Mouse (Mus musculus) spleen, adult 2 months (tissue): ENCODE results near the gene Nprl2. TPM values are rescaled to one million over a fixed set of nuclear protein-coding genes. Genes with fewer than 3 reads are reported as not detected.
A peak's percentile ranks its signal among the peaks of the same experiment; 100 is the strongest.

ENCODE experiments used
- DNase-seq, 2 experiments: peaks; one replicate each; pipeline versions ENCODE4 v3.0.0 to v3.0.0-alpha.2; 2012 to 2021; ENCODE audit warnings: low spot score in 2 of 2, low read depth in 1 of 2
- H3K27ac ChIP-seq: fragments of 200-500 bp; 2 replicates; pipeline ENCODE4 v1.5.1; 2012; ENCODE audit warnings: low read length, inconsistent platforms; ENCODE audit not compliant: insufficient read depth
- H3K27me3 ChIP-seq: fragments of 200-500 bp; 2 replicates; pipeline ENCODE4 v1.6.1; 2012; ENCODE audit warnings: mild to moderate bottlenecking, moderate library complexity, low read length, inconsistent platforms; ENCODE audit not compliant: control insufficient read depth, insufficient read depth
- H3K36me3 ChIP-seq: fragments of 200-500 bp; 2 replicates; pipeline ENCODE4 v1.6.1; 2012; ENCODE audit warnings: mild to moderate bottlenecking, low read length, inconsistent platforms; ENCODE audit not compliant: control insufficient read depth, insufficient read depth
- H3K4me1 ChIP-seq: fragments of 200-500 bp; 2 replicates; pipeline ENCODE4 v1.6.1; 2011; ENCODE audit warnings: inconsistent platforms; ENCODE audit not compliant: control insufficient read depth, insufficient read depth, insufficient read length
- H3K4me3 ChIP-seq: fragments of 200-500 bp; 2 replicates; pipeline ENCODE4 v1.5.1; 2011; ENCODE audit warnings: mild to moderate bottlenecking, inconsistent platforms; ENCODE audit not compliant: insufficient read depth, insufficient read length; ENCODE audit errors: extremely low read depth
- CTCF ChIP-seq: fragments of 200-500 bp; IDR thresholded peaks from 2 replicates; pipeline ENCODE4 v1.5.1; 2011; ENCODE audit warnings: mild to moderate bottlenecking, inconsistent platforms; ENCODE audit not compliant: insufficient read depth, insufficient read length, insufficient replicate concordance; ENCODE audit errors: extremely low read depth
- POLR2A ChIP-seq: fragments of 200-500 bp; IDR thresholded peaks from 2 replicates; pipeline ENCODE4 v1.6.1; 2011; ENCODE audit warnings: low read depth, low read length, inconsistent platforms
- WGBS: fragments of 180-500 bp; shearing (Covaris S2); methylation state at CpG from one replicate; pipeline ENCODE4 v1.1.7; 2018; 5-methylcytosine and 5-hydroxymethylcytosine counted together
- polyA plus RNA-seq: library from polyadenylated mRNA; depleted of rRNA; stranded (reverse); fragments of >200 nt; gene quantifications from 2 replicates; pipeline ENCODE4 v1.2.3, GENCODE M21; 2012; rRNA removed

The Nprl2 gene
- 24.4 and 26.3 TPM in 2 replicates for polyA plus RNA-seq

DNA sequence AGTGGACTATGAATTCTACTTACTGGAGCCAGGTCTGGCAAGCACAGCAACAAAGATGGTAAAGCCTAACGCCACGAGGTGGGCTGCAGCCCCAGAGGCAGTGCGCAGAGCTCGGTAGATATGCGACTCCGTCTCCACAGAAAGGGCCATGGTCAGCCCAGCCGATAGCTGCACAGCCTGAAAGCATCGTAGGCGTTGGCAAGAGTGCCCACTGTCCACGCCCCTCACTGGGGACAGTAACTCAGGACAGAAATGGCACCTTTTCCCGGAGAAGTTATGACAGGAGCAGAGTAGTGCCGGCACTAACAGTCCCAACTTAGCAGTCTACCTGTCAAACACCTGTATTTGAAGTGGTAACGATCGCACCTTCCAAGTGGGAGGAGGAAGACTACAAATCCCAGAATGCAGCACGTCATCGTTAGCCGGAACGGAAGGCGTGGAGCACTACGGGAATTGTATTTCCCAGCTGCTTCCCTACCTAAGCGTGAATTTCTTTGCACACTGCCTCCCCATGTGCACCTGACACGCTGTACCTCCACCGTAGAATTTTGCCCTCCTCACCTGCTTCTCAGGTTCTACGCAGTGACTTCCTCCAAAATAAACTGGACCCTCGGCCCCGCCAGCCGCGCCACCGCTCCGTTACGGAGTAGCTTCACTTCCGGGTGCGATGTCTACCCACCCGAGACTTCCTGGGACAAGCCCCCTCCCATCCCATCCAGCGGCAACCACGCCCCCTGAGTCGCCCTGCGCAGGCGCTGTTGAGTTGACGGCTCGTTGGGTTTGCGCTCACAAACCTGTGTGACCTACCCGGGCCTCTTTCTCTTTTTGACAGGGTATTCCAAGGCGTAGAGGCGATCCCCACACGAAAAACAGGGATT lies at the start of gene Nprl2, which contains the start of gene Cyb561d2:
Gene Nprl2 (plus strand): TSS at position 753 of the 878 bp plus-strand sequence.
Gene Cyb561d2 (minus strand): TSS at position 720 of the 878 bp plus-strand sequence.
- Histone ChIP-seq H3K4me3 (peak within 1 kb of the TSS; percentile 80), H3K27me3 (no peaks in the 10 kb centered on the region), H3K4me1 (peaks cover 9% of the 10 kb centered on the region; the same call in 1 of the 2 replicates), H3K36me3 (peaks cover 18% of the 10 kb centered on the region), H3K27ac (peak within 1 kb of the TSS; percentile 81)
- DNase-seq: peak; percentile 83 to 93
- peak; percentile 23; the same call in 1 of the 2 replicates for TF ChIP-seq POLR2A
- no peak for TF ChIP-seq CTCF
- under 1% methylated on average over 46 of the region's 46 CpGs for WGBS

DNA sequence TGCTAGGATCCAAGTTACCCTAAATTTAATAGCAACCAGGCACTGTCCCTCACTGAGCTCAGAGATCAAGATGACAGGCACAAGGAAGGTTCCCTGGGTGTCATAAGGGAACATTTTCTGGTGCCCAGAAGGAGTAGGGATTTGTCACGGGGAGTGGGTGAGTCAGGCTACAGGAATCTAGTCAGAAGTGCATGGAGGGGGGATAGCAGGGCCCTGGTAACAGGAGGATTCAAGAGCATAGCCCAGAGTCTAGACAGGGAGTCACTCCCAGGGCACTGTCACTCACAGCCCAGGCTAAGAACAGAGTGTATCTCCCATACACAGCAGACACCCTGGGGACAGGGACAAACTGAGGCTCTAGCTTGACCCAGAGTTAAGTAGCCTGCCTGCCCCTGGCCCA lies 48.5 kb upstream of the Nprl2 start:
- Histone ChIP-seq H3K27me3 (no peaks in the 10 kb centered on the region), H3K27ac (no peak overlapping the region), H3K36me3 (no peaks in the 10 kb centered on the region), H3K4me3 (no peak overlapping the region), H3K4me1 (no peaks in the 10 kb centered on the region)
- DNase-seq: no peak
- WGBS: 58% methylated on average over 1 of the region's 1 CpGs
- TF ChIP-seq POLR2A: no peak
- no peak for TF ChIP-seq CTCF

DNA sequence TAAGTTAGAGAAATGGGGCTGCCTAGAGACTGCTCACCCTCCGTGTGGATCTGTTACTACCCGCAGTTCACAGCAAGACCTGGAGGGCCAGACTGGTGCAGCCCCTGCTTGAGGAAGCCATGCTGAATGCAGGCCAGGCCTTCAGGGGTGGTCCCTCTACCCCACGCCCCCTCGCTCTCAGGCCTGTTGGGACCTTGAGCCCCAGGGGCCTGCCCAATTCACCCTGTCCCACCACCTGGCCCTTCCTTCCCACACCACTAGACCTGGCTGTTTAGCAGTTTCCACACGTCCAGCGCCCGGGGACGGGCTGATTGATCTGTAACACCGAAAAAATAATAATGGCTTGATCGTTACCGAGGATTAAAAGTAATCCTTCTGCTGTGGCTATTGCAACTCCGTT lies 47.8 kb upstream of the Nprl2 start:
- Histone ChIP-seq H3K27me3 (no peaks in the 10 kb centered on the region), H3K36me3 (no peaks in the 10 kb centered on the region), H3K27ac (no peak overlapping the region), H3K4me1 (no peaks in the 10 kb centered on the region), H3K4me3 (no peak overlapping the region)
- TF ChIP-seq CTCF (no peak), POLR2A (no peak)
- no peak for DNase-seq
- WGBS: 92% methylated on average over 12 of the region's 12 CpGs

DNA sequence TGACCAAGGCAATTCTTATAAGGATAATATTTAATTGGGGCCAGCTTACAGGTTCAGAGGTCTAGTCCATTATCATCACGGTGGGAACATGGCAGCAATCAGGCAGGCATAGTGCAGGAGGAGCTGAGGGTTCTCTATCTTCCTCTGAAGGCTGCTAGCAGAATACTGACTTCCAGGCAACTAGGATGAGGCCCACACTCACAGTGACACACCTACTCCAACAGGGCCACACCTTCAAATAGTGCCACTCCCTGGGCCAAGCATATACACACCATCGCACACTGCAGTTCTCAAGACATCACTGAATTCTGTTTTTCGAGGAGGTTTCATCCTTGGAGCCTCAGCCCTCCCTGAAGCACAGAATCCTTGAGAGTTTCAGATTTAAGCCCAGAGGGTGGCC lies 45.7 kb upstream of the Nprl2 start:
- Histone ChIP-seq H3K27ac (no peak overlapping the region), H3K4me1 (no peaks in the 10 kb centered on the region), H3K27me3 (no peaks in the 10 kb centered on the region), H3K4me3 (no peak overlapping the region), H3K36me3 (no peaks in the 10 kb centered on the region)
- TF ChIP-seq CTCF (no peak), POLR2A (no peak)
- DNase-seq: no peak
- 75% methylated on average over 3 of the region's 3 CpGs for WGBS

DNA sequence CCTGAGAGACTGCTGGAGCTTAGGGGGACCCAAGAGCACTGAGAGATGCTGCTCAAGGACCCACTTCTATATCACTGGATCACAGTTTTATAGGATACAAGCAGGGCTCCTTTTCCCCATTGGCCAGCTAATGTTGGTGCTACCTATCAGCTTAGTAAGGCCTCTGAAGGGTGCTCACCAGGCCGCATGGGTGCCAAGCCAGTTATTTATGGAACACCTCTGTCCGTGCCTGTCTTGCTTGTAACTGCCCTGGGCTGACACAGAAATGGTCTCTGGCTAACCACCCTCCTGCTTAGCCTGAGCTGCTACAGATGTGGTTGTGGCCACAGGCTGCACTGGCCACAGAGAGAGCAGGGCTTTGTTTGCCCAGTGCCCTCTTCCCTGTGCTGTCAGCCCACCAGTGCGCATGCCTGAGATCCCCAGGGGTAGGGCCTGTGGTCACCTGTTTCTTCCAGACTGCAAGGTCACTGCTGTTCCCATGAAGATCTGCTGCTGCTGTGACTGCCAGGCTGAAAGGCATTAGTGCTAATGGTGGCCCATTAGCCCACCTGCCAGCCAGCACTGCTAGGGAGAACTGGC lies 41.2 kb upstream of the Nprl2 start:
- no peaks in the 10 kb centered on the region for H3K27me3 ChIP-seq

DNA sequence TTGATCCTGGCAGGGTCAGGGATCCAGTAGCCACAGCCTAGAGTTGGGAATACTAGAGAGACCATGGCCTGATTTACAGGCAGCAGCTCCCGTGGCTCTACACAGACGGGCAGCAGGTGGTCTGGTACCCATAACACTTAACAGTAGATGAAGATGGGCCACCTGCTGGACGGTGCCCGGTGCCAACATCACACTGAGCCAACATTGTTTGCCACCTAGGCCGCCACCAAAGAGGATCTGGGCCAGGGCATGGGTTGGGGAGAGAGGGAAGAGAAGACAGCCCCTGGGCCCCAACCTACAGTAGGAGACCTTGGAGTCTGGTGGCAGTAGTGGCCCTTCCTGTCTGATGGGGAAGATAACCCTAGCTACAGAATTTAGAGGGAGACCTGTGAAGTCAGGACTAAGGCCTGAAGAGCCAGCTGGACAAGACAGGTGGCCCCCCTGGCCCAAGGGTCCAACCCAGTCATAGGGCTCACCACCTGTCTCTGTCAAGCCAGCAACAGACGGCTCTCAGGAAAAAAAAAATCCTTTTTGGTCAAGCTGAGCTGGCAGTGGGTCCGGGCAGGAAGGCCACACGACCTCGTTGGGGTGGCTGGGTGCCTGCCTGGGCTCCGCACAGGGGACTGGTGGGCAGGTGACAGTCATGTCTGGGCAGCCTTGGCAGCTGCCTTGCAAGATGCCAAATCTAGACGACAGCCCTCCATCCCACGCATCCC lies 39.7 kb upstream of the Nprl2 start:
- H3K4me1 ChIP-seq: no peaks in the 10 kb centered on the region
- H3K4me3 ChIP-seq: no peak overlapping the region
- H3K27me3 ChIP-seq: no peaks in the 10 kb centered on the region
- no peak overlapping the region for H3K27ac ChIP-seq
- no peaks in the 10 kb centered on the region for H3K36me3 ChIP-seq
- TF ChIP-seq CTCF (no peak), POLR2A (no peak)
- no peak for DNase-seq
- 83% methylated on average over 12 of the region's 12 CpGs for WGBS

More for the DNA sequence above, 41.2 kb upstream of the Nprl2 start:
- 79% methylated on average over 3 of the region's 3 CpGs for WGBS
- Histone ChIP-seq H3K4me1 (no peaks in the 10 kb centered on the region), H3K4me3 (no peak overlapping the region), H3K27ac (no peak overlapping the region), H3K36me3 (no peaks in the 10 kb centered on the region)
- TF ChIP-seq CTCF: no peak
- DNase-seq: no peak
